Mouse (Mus musculus): ENCODE measurements around the gene Pomgnt1.

Pomgnt1 gene

GRCm38 (mm10) chr4:116173072-116173471 lies 49.4 kb downstream of the Pomgnt1 start, which contains the start of the genes 1700042G07Rik and Gm49337:
TSS of gene 1700042G07Rik (plus strand) at chr4:116173372.
TSS of gene Gm49337 (plus strand) at chr4:116173384.
- no peak for DNase-seq (ENCODE audit: extremely low read depth, low read depth)

GRCm38 (mm10) chr4:116173752-116174151 lies 50.1 kb downstream of the Pomgnt1 start:
- no peak for DNase-seq (ENCODE audit: extremely low read depth, low read depth)

GRCm38 (mm10) chr4:116174466-116175116 lies 51.0 kb downstream of the Pomgnt1 start:
- DNase-seq (ENCODE audit: extremely low read depth, low read depth), result no peak

- DNase-seq (ENCODE audit: extremely low read depth, low read depth), result no peak
These were observed 51.5 kb downstream of the Pomgnt1 start for GRCm38 (mm10) chr4:116175136-116175535.

DNA sequence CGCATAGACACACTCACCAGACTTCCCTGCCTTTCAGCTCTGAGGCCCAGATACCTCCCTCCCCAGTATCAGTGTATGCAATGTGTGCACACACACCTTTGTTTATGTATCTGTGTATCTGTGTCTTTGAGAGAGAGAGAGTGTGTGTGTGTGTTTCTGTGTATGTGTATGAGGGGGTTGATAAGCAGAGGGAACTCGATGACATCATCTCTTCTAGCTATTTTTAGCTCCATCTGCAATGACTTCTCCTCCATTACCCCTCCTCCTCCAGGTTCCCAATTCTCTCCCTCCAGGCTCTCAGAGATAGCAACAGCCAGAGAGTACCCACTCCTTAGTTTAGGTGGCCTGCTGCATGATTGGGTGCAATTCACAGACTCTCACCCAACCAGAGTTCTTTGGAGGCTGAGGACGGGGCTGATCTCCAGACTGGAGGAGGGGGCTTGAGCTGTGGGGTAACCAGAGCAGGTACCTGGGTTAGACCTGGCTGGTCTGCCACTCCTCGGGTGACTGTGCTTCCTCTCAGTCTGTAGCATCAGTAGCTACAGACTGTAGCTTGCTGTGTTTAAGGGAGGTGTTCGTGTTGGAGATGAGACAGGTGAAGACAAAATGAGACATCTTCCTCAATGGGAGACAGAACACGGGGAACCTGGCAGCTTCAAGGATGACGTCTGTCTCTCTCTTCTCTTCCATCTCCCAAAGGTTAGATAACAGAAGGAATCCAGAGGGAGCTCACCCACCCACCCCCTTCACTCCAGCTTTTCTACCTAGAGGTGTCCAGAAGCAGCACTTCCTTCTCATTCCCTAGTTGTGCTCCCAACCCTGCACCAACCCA lies 52.3 kb downstream of the Pomgnt1 start:
- peak; percentile 43 for DNase-seq (ENCODE audit: extremely low read depth, low read depth)

GRCm38 (mm10) chr4:116176543-116176988 lies 52.9 kb downstream of the Pomgnt1 start:
- DNase-seq (ENCODE audit: extremely low read depth, low read depth), result no peak

- no peak for DNase-seq (ENCODE audit: extremely low read depth, low read depth)
These were observed 53.5 kb downstream of the Pomgnt1 start for GRCm38 (mm10) chr4:116177140-116177539.

- DNase-seq (ENCODE audit: extremely low read depth, low read depth), result no peak
These were observed 58.4 kb downstream of the Pomgnt1 start for GRCm38 (mm10) chr4:116182079-116182478.

GRCm38 (mm10) chr4:116182745-116183144 lies 59.1 kb downstream of the Pomgnt1 start:
- DNase-seq (ENCODE audit: extremely low read depth, low read depth), result no peak

GRCm38 (mm10) chr4:116185083-116185482 lies 61.4 kb downstream of the Pomgnt1 start:
- no peak for DNase-seq (ENCODE audit: extremely low read depth, low read depth)

DNA sequence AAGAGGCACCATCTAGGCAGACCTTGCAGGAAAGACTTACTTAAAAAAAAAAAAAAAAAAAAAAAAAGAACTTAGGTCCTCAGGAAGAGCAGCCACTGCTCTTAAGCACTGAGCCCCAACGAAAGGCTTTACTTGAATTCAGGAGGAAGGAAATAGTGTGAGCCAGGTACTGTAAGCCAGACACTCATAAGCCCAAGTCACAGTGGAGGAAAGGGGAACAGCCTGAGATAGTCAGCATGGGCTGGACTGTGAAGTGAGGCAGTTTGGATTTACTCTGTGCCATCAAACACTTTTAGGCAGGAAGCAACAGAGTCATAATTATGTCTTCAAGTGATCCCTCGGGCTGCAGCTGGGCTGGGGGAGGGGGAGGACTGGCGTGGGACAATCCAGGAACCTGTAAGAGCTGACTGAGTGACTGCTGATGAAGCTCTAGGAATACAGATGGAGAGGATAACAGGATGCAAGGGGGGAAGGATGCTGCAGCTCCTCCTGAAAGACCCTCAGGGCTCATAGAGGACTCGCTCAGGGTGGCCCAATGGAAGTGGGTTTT lies 68.7 kb downstream of the Pomgnt1 start:
- DNase-seq (ENCODE audit: extremely low read depth, low read depth), result peak; percentile 59

DNA sequence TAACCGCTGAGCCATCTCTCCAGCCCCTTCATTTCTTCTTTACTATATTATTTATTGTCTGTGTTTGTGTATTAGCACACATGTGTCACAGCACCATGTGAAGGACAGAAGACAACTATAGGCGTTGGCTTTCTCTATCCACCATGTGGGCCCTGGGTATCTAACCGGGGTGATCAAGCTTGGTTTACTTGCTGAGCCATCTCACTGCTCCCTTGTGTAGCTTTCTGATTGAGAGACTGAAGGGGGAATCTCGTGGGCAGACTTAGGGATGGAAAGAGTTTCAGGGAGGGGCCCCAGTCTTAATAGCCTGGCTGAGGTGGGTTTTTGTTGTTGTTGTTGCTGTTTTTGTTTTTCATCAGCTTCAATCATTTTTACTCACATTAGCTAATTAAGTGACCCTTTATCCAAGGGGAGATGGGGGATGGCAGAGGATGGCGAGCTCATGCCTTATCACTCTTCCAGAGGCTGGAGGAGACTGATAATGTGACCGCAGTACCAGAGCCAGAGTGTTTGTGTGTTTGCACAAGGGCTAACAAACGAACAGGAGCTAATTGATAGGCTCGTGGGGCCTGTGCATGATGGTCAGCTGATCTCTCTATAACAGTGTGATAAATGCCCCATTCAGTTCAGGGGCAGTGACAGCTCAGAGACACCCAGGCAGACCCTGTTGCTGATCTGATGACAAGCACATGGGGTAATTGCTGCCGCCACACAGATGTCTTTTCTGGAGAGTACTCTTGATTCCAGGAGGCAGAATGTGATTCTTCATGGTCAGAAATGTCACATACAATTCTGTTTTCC lies 70.1 kb downstream of the Pomgnt1 start:
- peak; percentile 85 for DNase-seq (ENCODE audit: extremely low read depth, low read depth)

DNA sequence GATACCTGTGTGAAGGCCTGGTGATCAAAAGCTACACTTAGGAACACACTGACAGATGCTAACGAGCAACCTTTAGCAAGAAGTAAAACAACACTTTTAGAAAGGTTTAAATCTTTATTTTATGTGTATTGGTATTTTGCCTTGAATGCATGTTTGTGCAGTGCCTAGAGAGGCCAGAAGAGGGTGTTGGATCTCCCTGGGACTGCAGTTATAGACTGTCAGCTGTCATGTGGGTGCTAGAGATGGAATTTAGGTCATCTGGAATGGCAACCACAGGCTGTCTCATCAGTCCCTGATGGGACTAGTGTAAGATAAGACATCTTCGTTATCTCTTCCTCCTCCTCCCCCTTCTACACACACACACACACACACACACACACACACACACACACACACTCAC lies 74.8 kb downstream of the Pomgnt1 start:
- no peak for DNase-seq (ENCODE audit: extremely low read depth, low read depth)

DNA sequence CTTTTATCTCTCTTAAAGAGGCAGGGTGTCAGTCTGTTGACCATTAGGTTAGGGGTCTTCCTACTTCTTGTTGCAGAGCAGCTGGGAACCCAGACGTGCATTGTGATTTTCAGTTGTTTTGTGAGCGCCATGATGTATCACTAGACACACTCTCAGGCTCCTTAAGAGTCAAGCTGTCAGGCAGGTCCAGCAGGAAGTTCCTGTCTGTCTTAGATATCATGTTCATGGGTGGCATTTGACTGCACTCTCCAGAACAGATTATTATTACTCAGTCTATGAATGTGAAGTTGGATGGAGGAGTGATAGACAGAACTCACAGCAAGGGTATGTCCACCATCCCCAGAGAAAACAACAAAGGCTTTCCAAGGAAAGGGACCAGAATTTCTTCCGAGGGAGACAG lies 80.8 kb downstream of the Pomgnt1 start:
- no peak for DNase-seq (ENCODE audit: extremely low read depth, low read depth)

GRCm38 (mm10) chr4:116206531-116206930 lies 82.9 kb downstream of the Pomgnt1 start:
- DNase-seq (ENCODE audit: extremely low read depth, low read depth), result no peak

- no peak for DNase-seq (ENCODE audit: extremely low read depth, low read depth)
These were observed 85.3 kb downstream of the Pomgnt1 start for GRCm38 (mm10) chr4:116208891-116209290.

Measured in MEL-GATA-1-ER (cell line).